Mouse (Mus musculus): ENCODE measurements around the gene Snx27.

The Snx27 gene

DNA sequence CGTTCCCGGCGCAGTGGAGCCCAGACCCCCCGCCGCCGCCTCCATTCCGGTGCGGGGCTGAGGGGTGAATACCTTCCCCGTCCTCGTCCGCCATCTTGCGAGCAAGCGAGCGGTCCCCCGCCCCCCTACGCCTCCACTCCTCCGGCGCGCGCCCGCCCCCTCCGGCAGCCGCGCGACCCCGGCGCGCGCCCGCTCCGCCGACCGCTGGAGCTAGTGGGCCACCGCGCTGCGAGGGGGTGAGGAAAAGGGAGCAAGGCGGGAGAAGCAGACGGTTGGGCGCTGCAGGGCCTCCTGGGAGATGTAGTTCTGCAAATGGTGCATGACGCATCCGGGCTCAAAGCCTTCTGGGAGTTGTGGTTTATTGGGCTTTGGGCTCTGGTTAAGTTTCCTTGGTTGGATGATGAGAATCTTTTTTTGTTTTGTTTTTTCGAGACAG, at the start of gene Snx27:
Gene Snx27, minus strand, starts transcription at position 261 of the 436 bp plus-strand sequence.
- in situ Hi-C loops (cut with MboI; ENCODE audit: low sequenced_read_pairs), result no loop called here

DNA sequence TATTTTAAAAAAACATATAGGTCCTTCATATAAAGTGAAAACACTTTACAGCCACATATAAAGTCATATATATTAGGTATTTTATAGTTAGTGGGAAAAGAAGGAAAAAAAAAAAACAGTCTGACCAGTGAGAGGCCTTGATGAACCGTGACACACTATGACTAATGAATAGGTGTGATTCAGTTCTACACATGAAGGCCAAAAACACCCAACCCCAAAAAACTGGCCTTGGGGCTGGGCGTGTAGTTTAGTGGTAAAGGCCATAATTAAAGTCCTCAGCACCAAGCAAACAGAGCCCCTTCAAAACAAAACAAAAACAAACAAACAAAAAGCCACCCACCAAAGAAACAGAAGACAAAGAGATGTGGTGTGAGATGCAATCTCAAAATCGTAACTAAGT, 47.4 kb upstream of the Snx27 start:
- in situ Hi-C loops (cut with MboI; ENCODE audit: low sequenced_read_pairs), result no loop called here

DNA sequence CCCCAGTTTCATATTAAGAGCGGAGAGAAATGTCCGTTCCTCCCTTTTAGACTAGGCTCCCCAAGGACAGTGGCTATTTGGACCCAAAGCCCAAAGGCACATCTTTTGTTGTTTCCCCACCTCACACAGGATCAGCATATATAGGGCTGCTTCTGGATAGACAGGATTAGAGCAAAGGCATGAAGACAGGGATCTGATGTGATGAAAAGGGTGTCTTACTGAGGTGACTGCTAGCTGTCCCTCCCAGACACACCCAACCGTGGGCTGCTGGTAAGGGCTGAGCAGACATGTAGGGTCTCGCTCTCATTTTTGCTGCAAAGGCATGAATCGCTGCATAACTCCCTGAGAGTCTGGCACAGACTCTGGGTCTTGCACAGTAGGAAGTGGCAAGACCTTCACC, 46.2 kb upstream of the Snx27 start:
- in situ Hi-C loops (cut with MboI; ENCODE audit: low sequenced_read_pairs), result no loop called here

DNA sequence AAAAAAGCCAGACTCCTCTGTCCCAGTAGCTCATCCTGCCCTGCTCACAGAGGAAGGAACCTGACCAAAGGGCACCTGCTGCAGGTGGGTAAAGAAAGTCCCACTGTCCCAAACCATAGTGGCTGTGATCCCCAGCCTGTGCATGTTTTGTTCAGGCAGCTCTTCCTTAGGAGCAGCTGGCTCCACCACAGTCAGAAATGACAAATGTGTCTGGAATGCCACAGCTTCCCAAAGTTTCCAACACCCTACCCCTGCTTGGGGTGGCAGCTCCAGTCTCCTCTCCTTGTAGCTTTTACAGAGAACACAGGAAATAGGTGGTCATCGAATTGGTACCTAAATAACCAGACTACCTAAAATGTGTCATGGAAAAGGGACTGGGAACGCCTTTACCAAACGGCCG, 41.8 kb upstream of the Snx27 start:
- in situ Hi-C loops (cut with MboI; ENCODE audit: low sequenced_read_pairs), result no loop called here

DNA sequence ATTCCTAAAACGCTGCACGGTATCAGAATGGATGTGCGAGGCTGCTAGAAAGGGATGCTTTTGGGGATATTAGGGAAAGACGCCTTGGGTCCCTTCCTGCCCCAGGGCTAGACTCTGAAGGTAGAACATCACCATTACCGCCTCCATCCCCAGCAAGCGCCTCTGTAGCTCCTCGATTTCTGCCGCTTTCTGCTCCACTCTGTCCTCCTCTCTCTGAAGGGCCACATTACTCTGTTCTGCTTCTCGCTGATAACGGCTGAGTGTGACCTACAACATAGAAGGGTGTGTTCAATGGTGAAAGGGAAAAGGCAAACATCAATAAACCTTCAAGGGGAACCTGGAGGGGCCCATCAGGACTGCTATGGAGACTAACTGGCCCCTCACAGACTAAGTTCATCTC, 40.0 kb upstream of the Snx27 start:
- in situ Hi-C loops (cut with MboI; ENCODE audit: low sequenced_read_pairs), result no loop called here

DNA sequence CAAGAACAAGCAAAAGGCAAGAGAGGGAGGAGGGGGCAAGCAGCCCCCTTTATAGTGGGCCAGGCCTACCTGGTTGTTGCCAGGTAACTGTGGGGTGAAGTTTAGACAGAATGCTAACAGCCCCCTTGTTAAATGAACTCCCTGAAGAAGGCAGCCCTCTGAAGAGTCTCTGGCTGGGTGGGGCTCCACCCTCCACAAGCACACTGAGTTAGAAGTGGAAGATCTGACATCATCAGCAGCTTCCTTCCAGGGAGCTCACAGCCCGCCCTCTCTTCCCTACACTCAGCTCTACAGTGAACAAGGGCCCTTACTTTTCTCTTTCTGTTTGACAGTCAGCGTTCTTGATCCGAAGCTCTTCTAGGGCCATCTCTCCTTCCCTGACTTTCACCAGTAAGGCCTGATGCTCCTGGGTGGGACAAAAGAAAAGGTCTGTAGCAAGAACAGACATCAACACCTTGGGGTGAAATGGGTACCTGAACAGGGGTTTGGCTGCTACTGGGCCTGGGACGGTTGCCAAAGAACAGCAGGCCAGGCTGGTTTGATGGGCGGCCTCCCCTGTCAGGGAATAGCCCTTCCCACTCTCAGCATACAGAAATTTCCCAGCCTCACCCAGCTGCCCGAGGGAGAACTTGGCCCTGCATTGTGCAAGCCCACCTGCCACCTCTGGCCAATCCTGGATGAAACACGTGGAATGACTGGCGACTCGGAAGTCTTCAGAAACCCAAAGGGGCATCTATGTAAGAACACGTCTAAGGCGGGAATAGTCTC, 39.4 kb upstream of the Snx27 start:
- in situ Hi-C loops (cut with MboI; ENCODE audit: low sequenced_read_pairs), result no loop called here

DNA sequence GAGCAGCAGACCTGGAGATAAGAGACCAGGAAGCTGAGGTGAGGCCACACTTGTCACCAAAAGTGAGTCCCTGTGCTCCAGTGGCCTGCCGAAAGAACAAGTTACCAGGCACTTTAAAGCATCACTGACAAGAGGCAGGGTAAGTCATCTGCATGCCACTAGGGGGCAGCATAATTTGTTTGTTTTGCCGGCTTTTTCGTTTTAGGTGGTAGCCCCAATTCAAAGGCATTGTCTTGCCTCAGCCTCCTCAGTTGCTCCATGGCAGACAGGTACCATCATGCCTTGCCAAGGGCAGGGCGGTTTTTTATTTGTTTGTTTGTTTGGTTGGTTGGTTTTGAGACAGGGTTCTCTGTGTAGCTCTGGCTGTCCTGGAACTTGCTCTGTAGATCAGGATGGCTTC, 34.2 kb upstream of the Snx27 start:
- in situ Hi-C loops (cut with MboI; ENCODE audit: low sequenced_read_pairs), result no loop called here

DNA sequence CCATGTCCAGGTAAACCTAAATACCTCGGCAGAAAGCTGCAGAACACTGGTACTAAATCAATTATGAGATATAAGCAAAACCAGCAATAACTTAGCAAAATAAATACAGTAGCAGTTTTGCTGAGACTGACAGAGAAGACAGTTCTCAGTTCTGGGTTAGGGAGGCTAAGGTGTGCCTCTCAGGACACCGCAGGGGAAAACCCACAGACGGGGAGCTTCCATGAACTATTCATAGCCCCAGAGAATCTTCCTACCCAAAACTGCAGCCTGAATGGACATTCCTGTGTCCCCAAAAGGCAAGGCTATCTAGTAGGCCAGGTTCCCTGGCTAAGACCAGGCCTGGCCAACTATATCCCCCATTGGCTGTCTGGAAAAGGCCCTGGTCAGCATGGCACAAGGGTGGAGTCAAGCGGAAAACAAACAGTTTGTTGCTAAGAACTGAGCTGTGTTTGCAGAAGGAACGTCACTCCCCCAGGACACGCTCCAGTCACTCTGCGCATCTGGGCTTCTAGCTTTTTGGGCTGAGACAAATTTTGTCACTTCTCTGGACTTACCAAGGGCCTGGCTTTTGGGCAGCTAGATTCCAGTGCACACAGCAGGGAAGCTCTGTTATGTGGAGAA, 30.9 kb upstream of the Snx27 start:
- in situ Hi-C loops (cut with MboI; ENCODE audit: low sequenced_read_pairs), result no loop called here

DNA sequence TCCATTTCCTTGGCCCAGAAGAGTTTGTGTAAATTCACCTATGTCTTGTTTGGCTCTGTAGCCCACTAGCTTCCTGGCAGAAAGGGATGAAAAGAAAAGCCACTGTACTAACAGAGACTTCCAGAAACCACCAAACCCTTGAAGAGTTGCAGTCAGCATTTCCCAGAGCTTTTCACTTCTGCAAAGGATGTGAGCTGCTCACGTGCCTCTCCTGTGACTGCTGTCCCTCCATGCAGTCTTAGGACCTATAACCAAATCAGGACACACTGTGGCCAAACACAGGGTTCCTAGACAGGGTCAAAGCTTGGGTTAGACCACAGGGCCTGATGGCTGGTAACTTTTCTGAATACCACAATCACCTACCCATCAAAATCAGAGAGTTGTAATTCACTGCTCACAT, 29.8 kb upstream of the Snx27 start:
- in situ Hi-C loops (cut with MboI; ENCODE audit: low sequenced_read_pairs), result no loop called here

DNA sequence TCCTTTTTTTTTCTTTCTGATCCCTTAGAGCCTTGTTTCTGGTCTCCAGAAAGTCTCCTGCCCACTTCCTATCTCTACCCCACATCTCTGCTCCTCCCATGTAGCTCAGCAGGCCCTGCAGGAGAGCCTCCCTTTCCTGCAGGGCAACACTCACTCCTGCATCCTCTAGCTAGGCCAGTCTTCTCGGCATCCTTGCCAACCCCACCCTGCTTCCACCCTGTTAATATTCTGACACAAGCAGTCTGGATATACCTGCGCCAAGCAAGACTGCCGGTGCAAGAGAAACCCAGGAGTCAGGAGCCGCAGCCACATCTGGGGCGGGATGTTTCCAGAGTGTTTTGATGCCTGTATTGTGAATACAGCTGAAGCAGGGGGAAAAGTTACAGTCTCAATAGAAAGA, 29.3 kb upstream of the Snx27 start:
- in situ Hi-C loops (cut with MboI; ENCODE audit: low sequenced_read_pairs), result no loop called here

DNA sequence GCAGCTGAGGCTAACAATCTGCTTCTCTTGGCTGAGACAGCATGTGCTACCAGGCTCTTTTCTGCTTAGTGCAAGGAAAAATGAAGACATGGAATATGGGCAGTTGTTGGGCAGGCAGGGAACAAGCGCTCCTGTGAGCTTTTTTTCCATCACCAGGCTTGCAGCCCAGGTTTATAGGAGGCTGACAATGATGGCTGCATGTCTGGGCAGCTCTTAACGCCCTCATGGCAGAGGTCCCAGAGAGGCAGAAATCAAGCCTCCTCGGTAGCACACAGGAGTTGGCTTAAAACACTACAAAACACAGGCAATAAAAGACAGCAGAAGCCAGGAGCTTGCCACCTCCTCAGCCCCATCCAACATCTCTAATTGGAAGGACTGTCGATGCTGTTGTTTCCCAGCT, 28.8 kb upstream of the Snx27 start:
- in situ Hi-C loops (cut with MboI; ENCODE audit: low sequenced_read_pairs), result no loop called here

DNA sequence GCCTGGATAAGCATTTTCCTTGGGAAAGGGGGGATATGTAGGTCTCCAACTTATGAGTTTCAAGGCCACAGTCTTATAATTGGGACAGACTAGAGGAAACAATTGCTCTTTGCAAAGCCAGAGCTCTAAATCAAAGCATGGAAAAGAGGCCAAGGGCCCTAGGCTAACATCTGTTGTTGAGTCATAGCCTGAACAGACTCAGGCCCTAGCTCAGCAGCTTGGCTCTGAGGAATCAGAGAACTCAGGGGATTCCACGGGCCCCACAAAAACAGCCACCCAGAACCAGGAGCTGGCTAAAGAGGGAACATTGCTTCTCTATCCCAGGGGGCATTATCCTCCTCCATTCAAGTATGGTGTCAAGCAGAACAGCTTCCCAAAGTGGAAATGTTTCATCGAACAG, 28.1 kb upstream of the Snx27 start:
- in situ Hi-C loops (cut with MboI; ENCODE audit: low sequenced_read_pairs), result no loop called here

DNA sequence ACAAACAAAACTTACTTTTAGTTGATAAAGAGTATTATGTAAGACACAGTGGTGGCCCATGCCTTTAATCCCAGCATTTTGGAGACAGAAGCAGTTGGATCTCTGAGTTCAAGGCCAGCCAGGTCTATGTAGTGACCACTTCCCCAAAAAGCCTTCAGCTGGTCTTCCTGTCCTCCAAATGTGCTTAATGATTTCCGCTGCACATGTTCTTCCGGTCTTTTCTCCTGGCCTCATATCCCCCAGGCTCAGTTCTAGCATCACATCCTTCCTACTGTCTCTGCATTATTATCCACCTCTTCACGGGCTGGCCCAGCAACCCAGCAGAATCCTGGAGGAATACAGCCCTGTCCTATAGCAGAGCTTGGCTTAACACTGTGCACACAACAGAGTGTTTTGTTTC, 27.1 kb upstream of the Snx27 start:
- in situ Hi-C loops (cut with MboI; ENCODE audit: low sequenced_read_pairs), result no loop called here

DNA sequence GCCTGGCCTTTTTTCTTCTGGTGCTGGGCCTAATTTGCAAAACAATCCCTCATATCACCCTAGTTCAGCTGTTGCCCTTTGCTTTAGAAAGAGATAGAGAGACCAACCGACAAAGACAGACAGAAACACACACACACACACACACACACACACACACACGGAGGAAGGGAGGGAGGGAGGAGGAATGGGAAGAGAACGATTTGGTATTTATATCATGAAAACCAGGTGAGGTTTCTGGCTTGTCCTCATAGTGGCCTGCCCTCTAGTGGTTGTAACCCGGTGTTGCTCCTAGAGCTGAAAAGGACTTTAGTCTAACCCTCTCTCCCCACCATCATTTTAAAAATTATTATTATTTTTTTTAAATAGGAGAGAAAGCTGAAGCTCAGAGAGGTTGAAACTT, 19.4 kb upstream of the Snx27 start:
- in situ Hi-C loops (cut with MboI; ENCODE audit: low sequenced_read_pairs), result no loop called here

DNA sequence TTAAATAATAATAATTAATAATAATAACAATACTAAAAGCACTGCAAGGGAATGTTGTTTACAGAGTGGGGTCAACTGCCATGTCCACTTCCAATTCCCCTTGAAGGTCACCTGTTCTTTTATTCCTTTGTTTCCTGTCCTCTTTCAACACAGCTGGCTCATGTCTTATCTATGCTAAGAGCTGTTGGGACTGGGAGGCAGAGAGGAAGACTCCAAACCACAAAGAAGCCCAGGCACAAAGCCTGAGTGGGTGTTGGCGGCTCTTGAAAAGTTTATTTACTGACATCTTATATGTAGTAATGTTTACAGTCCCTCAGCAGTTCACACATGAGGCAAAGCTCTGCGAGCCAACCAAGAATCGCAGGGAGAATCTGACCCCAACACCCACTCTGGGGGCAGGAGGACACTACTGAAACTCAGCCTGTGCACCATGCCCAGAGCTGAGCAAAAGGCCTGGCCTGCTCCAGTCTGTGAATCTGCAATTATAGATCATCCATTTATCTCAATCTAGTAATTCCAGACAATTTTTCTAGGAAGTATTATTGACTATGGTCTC, 14.8 kb upstream of the Snx27 start:
- in situ Hi-C loops (cut with MboI; ENCODE audit: low sequenced_read_pairs), result no loop called here

DNA sequence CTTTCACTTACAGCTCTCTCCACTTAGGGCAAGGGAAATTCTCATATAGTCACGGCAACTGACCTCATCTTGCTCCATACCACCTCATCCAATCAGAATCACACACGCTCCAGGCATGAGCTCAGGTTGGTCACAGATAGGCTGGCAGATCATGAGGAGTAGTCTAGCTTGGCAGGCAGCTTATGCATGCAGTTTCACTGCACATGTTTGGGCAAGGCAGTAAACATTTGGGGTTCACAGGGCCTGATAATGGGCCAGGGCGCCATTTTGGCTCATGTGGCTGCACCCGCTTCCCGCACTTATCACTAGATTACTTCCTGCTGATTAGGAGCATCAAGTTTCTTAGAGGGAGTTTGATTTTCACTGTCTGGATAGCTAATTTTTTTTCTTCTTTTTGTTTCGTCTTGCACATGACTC, 13.4 kb upstream of the Snx27 start:
- in situ Hi-C loops (cut with MboI; ENCODE audit: low sequenced_read_pairs), result no loop called here

DNA sequence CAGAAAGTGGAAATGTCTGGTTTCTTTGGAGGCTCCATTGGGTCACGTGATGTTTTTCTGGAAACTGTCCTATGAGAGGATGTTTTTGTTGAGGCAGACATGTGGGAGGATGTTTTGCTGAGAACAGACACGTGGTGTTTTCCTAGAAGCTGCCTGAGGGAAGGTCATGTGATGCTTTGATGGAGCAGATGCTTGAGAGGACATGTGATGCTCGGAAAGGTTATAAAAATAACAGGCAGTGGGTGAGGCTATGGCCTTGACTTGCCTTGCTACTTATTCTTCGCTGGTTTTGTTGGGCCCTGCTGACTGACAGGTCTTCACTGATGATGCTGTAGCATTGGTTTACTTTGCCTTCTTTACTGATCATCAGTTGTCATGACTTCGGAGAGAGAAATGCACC, 8.6 kb upstream of the Snx27 start:
- in situ Hi-C loops (cut with MboI; ENCODE audit: low sequenced_read_pairs), result no loop called here

DNA sequence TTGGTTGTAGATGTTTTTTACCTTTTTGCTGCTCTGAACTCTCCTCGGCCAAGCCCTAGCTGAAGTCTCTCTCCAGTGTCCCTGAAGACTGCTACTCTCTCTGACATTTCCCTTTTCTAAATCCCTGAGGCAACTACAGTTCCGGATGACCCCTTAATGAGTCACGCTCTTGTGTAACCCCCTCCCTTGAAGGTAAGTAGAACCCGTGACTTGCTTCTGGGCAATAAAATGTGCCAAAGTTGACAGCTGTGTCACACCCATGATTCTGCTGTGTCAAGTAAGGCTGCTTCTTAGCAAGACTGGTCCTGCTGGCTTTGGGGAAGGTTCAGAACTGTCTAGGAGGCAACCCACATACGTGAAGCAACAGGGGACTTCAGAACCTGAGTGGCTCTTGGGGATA, 5.4 kb upstream of the Snx27 start:
- in situ Hi-C loops (cut with MboI; ENCODE audit: low sequenced_read_pairs), result no loop called here

DNA sequence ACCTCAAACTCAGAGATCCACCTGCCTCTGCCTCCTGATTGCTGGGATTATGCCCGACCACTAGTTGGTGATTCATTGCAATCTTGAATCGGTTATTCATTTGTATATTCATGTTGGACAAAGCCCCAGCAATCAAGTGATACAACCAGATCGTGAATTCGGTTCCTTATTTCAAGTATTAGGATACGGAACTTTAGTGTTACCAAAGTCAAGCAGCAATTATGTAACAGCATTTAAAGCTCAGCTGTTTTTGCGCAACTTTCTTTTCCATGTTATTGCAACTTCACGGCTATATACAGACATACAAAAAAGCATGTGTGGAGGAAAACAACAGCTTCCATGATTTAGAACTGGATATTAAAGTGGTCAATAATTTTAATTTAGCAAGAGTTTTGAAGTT, 428 bp upstream of the Snx27 start:
- in situ Hi-C loops (cut with MboI; ENCODE audit: low sequenced_read_pairs), result no loop called here

DNA sequence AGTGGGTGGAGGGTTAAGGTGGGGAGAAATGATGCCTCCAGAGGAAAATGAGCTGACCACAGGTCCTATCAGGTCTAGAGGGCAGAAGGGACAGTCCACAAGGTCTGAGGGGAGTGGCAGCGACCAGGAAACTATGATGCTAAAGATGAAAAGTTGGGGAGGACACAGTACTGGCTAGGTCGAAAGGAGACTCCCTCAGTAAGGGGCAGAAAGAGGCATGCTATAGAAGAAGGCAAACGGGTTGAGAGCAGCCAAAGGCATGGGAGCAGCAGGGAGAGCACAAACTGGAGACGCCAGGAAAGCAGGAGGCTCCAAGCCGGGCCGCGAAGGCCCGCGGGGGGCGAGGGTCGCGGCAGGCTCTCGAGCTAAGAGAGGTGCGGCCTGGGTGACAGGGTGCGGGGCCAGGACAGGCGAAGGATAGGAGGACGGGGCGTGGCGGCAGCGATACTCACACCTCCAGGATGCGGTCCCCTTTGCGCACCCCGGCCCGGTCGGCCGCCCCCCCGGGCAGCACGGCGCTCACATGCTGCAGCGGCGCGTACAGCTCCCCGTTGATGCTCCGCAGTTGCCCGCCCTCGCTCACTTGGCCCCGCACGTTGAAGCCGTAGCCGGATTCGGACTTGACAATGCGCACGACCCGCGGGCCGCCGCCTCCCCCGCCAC, 592 bp downstream of the Snx27 start:
- in situ Hi-C loops (cut with MboI; ENCODE audit: low sequenced_read_pairs), result no loop called here

DNA sequence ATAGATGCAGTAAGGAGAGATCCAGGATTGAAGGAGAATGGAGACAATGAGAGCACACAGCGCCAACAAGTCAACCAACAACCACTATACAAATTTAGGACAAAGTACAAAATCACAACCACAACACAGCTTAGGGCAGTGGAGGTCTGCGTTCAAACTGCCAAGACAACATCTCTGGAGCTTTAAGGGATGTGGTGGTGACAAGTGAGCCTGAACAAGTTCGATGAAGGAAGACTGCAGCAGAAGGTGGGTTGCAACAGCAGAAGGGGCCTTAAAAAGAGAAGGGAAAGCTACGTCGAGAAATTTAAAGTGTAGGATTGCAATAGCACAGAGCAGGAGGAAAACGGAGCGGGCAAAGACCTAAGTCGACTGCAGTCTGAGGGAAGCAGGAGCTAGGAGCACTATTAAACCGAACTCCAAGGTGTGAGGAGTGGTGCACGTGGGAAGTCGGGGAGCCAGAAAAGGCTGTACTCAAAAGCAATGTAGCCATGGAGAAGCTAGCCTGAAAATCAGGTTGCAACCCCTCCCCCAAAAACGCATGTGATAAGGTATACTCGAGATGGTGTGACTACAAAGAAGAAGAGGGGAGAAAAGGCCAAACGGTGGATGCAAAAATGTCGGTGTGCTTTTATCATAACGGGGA, 1.3 kb downstream of the Snx27 start:
- in situ Hi-C loops (cut with MboI; ENCODE audit: low sequenced_read_pairs), result no loop called here

All from CH12F3 (cell line).